Mouse (Mus musculus) MEL (cell line): Measurements from ENCODE around the gene Miip. TPM values are rescaled to one million over a fixed set of nuclear protein-coding genes. Genes with fewer than 3 reads are reported as not detected.
"Not testable (repeated sequence)": the region's sequence is repeated elsewhere in the genome, so short reads cannot be mapped to it uniquely, and the experiment has no call there.

ENCODE experiments used
- DNase-seq: peaks from one replicate; pipeline ENCODE4 v3.0.0; 2011; ENCODE audit warnings: low read depth, low spot score
- H3K27ac ChIP-seq: 2 replicates; pipeline ENCODE4 v1.5.1; 2012; ENCODE audit warnings: low read depth, mild to moderate bottlenecking, control low read depth, low read length, moderate library complexity; ENCODE audit not compliant: control insufficient read depth
- H3K27me3 ChIP-seq, 2 experiments: fragments of 150-350 bp in 1 of 2; sonication (generic) in 1 of 2; 2 replicates each; pipeline ENCODE4 v1.6.1; 2012; ENCODE audit warnings: low read length in 2 of 2, mild to moderate bottlenecking in 2 of 2, improper control_type of control experiment in 1 of 2, moderate library complexity in 1 of 2; ENCODE audit not compliant: insufficient read depth in 2 of 2, control insufficient read depth in 1 of 2
- H3K36me3 ChIP-seq, 2 experiments: 2 replicates each; pipeline ENCODE4 v1.6.1; 2012 to 2014; ENCODE audit warnings: low read length in 2 of 2, improper control_type of control experiment in 1 of 2, inconsistent platforms in 1 of 2, mild to moderate bottlenecking in 1 of 2; ENCODE audit not compliant: insufficient read depth in 2 of 2, control insufficient read depth in 1 of 2
- H3K4me1 ChIP-seq, 2 experiments: fragments of 150-350 bp in 1 of 2; sonication (generic) in 1 of 2; 2 replicates each; pipeline ENCODE4 v1.6.1; 2012; ENCODE audit warnings: low read length in 2 of 2, improper control_type of control experiment in 1 of 2, mild to moderate bottlenecking in 1 of 2; ENCODE audit not compliant: insufficient read depth in 2 of 2, control insufficient read depth in 1 of 2
- H3K4me3 ChIP-seq, 2 experiments: fragments of 150-350 bp in 1 of 2; sonication (generic) in 1 of 2; 2 replicates each; pipeline ENCODE4 v1.5.1; 2012; ENCODE audit warnings: low read depth in 2 of 2, low read length in 2 of 2, mild to moderate bottlenecking in 2 of 2, moderate library complexity in 2 of 2, control low read depth in 1 of 2, improper control_type of control experiment in 1 of 2; ENCODE audit not compliant: control insufficient read depth in 1 of 2, insufficient read depth in 1 of 2
- H3K79me2 ChIP-seq: 2 replicates; pipeline ENCODE4 v1.6.1; 2012; ENCODE audit warnings: mild to moderate bottlenecking, low read length, moderate library complexity; ENCODE audit not compliant: control insufficient read depth, poor library complexity, insufficient read depth
- H3K9ac ChIP-seq: 2 replicates; pipeline ENCODE4 v1.6.1; 2012; ENCODE audit warnings: low read depth, mild to moderate bottlenecking, control low read depth, low read length, moderate library complexity; ENCODE audit not compliant: control insufficient read depth, poor library complexity, severe bottlenecking
- H3K9me3 ChIP-seq: fragments of 150-350 bp; sonication (generic); replicated peaks from 2 replicates; pipeline ENCODE4 v1.6.1; 2012; ENCODE audit warnings: mild to moderate bottlenecking, low read length, improper control_type of control experiment, moderate library complexity; ENCODE audit not compliant: insufficient read depth
- CTCF ChIP-seq, 3 experiments: IDR thresholded peaks in 2 of 3; conservative IDR thresholded peaks in 1 of 3; 2 replicates each; pipeline ENCODE4 v1.5.1; 2011 to 2012; ENCODE audit warnings: low read length in 3 of 3, low read depth in 2 of 3, mild to moderate bottlenecking in 2 of 3, improper control_type of control experiment in 1 of 3, inconsistent platforms in 1 of 3, mixed read lengths in 1 of 3, moderate library complexity in 1 of 3; ENCODE audit not compliant: control insufficient read depth in 1 of 3, insufficient read depth in 1 of 3, poor library complexity in 1 of 3, severe bottlenecking in 1 of 3
- E2F4 ChIP-seq: IDR thresholded peaks from 2 replicates; pipeline ENCODE4 v1.6.1; 2011; ENCODE audit warnings: low read depth, low read length, improper control_type of control experiment, borderline replicate concordance
- ELF1 ChIP-seq: IDR thresholded peaks from 2 replicates; pipeline ENCODE4 v1.6.1; 2014; ENCODE audit warnings: low read depth, mild to moderate bottlenecking, inconsistent platforms, low read length, improper control_type of control experiment, moderate library complexity
- EP300 ChIP-seq, 2 experiments: IDR thresholded peaks; 2 replicates each; pipeline ENCODE4 v1.6.1; 2011; ENCODE audit warnings: improper control_type of control experiment in 2 of 2, low read length in 2 of 2, low read depth in 1 of 2, mild to moderate bottlenecking in 1 of 2
- GATA1 ChIP-seq: IDR thresholded peaks from 2 replicates; pipeline ENCODE4 v1.6.1; 2011; ENCODE audit warnings: low read depth, low read length, improper control_type of control experiment
- JUND ChIP-seq: IDR thresholded peaks from 2 replicates; pipeline ENCODE4 v1.6.1; 2011; ENCODE audit warnings: low read depth, mild to moderate bottlenecking, improper control_type of control experiment, low read length
- MAZ ChIP-seq: IDR thresholded peaks from 2 replicates; pipeline ENCODE4 v1.6.1; 2012; ENCODE audit warnings: low read depth, mild to moderate bottlenecking, inconsistent platforms, low read length, improper control_type of control experiment
- MYB ChIP-seq: IDR thresholded peaks from 2 replicates; pipeline ENCODE4 v1.6.1; 2011; ENCODE audit warnings: mild to moderate bottlenecking, low read depth, low read length, improper control_type of control experiment
- MYC ChIP-seq: IDR thresholded peaks from 2 replicates; pipeline ENCODE4 v1.6.1; 2011; ENCODE audit warnings: low read depth, mild to moderate bottlenecking, low read length, improper control_type of control experiment, moderate library complexity
- POLR2AphosphoS2 ChIP-seq: IDR thresholded peaks from 2 replicates; pipeline ENCODE4 v1.6.1; 2011; ENCODE audit warnings: low read length, improper control_type of control experiment
- POLR2AphosphoS5 ChIP-seq: IDR thresholded peaks from 2 replicates; pipeline ENCODE4 v1.6.1; 2012; ENCODE audit warnings: low read depth, borderline replicate concordance, mild to moderate bottlenecking, inconsistent platforms, low read length, moderate library complexity, mixed read lengths
- RAD21 ChIP-seq: IDR thresholded peaks from 2 replicates; pipeline ENCODE4 v1.6.1; 2011; ENCODE audit warnings: mild to moderate bottlenecking, low read depth, low read length, improper control_type of control experiment
- RCOR1 ChIP-seq: IDR thresholded peaks from 2 replicates; pipeline ENCODE4 v1.6.1; 2012; ENCODE audit warnings: low read depth, mild to moderate bottlenecking, inconsistent platforms, low read length, improper control_type of control experiment
- SIN3A ChIP-seq: IDR thresholded peaks from 2 replicates; pipeline ENCODE4 v1.6.1; 2012; ENCODE audit warnings: low read length, improper control_type of control experiment, inconsistent platforms
- SMC3 ChIP-seq: IDR thresholded peaks from 2 replicates; pipeline ENCODE4 v1.6.1; 2011; ENCODE audit warnings: low read depth, low read length, improper control_type of control experiment
- TBP ChIP-seq: IDR thresholded peaks from 2 replicates; pipeline ENCODE4 v1.8.0; 2011; ENCODE audit warnings: low read depth, low read length, improper control_type of control experiment
- ZC3H11A ChIP-seq: IDR thresholded peaks from 2 replicates; pipeline ENCODE4 v1.6.1; 2012; ENCODE audit warnings: low read depth, mild to moderate bottlenecking, inconsistent platforms, low read length, improper control_type of control experiment
- ZMIZ1 ChIP-seq: IDR thresholded peaks from 2 replicates; pipeline ENCODE4 v1.6.1; 2012; ENCODE audit warnings: low read depth, mild to moderate bottlenecking, inconsistent platforms, low read length, improper control_type of control experiment, moderate library complexity
- ZNF384 ChIP-seq: IDR thresholded peaks from 2 replicates; pipeline ENCODE4 v1.6.1; 2012; ENCODE audit warnings: low read depth, mild to moderate bottlenecking, inconsistent platforms, low read length, improper control_type of control experiment
- polyA plus RNA-seq, 2 experiments: library from polyadenylated mRNA; stranded (reverse) in 1 of 2; unstranded in 1 of 2; fragments of >175 nt in 1 of 2; fragments of >200 nt in 1 of 2; gene quantifications; 2 replicates each; pipeline versions ENCODE4 v1.2.1 to v1.2.4; 2012; ENCODE audit warnings: low replicate concordance in 2 of 2, low read depth in 1 of 2; ENCODE audit not compliant: insufficient read length in 2 of 2, insufficient read depth in 1 of 2, missing spikeins in 1 of 2
- total RNA-seq: library from RNA; depleted of rRNA; stranded (reverse); fragments of 300-350 nt; gene quantifications from 2 replicates; pipeline ENCODE4 v1.2.3, GENCODE M21; 2012

Miip gene
- total and polyA plus RNA-seq, 3 experiments = 19.0 to 31.4 TPM; not detected in 1

GRCm38 (mm10) chr4:147824389-147824788 is 44.2 kb downstream of the Miip start:
- no peaks in the 10 kb centered on the region for H3K9me3 ChIP-seq
- no peaks in the 10 kb centered on the region for H3K4me1 ChIP-seq
- DNase-seq = no peak
- H3K4me3 ChIP-seq = no peak overlapping the region
- H3K27ac ChIP-seq = no peak overlapping the region
- no peaks in the 10 kb centered on the region for H3K27me3 ChIP-seq
- TF ChIP-seq ELF1 (no peak), POLR2AphosphoS2 (no peak), MYB (no peak), TBP (no peak), ZC3H11A (no peak), EP300 (IDR thresholded peaks at IDR 0.05; ENCODE audit: low read depth in 1 of 2, low read length in 2 of 2) (no peak), E2F4 (no peak)
- TF ChIP-seq, all 39 proteins: peak for 0
- Histone ChIP-seq H3K79me2 (no peaks in the 10 kb centered on the region), H3K36me3 (peaks cover 0 to 14% of the 10 kb centered on the region in 2 experiments; a peak in 2 of 4 replicates), H3K9ac (no peak overlapping the region)

- not testable (repeated sequence) for H3K9me3 ChIP-seq, H3K36me3 ChIP-seq, H3K4me3 ChIP-seq, H3K27me3 ChIP-seq, H3K27ac ChIP-seq, DNase-seq, H3K79me2 ChIP-seq, H3K9ac ChIP-seq, H3K4me1 ChIP-seq
Observed at GRCm38 (mm10) chr4:147821414-147821813, 47.2 kb downstream of the Miip start.

- not testable (repeated sequence) for H3K4me3 ChIP-seq, H3K9ac ChIP-seq, H3K9me3 ChIP-seq, H3K27me3 ChIP-seq, DNase-seq, H3K79me2 ChIP-seq, H3K27ac ChIP-seq, H3K4me1 ChIP-seq, H3K36me3 ChIP-seq
Observed at GRCm38 (mm10) chr4:147819659-147820058, 49.0 kb downstream of the Miip start.

GRCm38 (mm10) chr4:147814592-147815167 is 53.9 kb downstream of the Miip start:
- no peaks in the 10 kb centered on the region for H3K27me3 ChIP-seq
- H3K4me1 ChIP-seq = no peaks in the 10 kb centered on the region
- H3K27ac ChIP-seq = no peak overlapping the region
- H3K36me3 ChIP-seq = no peaks in the 10 kb centered on the region
- H3K4me3 ChIP-seq = no peak overlapping the region
- TF ChIP-seq ZC3H11A (peak; percentile 45), CTCF (IDR thresholded peaks at IDR 0.05 in 2 of 3, conservative IDR thresholded peaks at IDR 0.05 in 1 of 3; ENCODE audit: control insufficient read depth in 1 of 3, insufficient read depth in 1 of 3, low read depth in 2 of 3, low read length in 3 of 3, poor library complexity in 1 of 3, severe bottlenecking in 1 of 3) (peak in 2 of 3 experiments; percentile 48 to 62; a peak in 4 of 6 replicates), ZNF384 (peak; percentile 89), MAZ (peak; percentile 27; the same call in 1 of the 2 replicates), SIN3A (peak; percentile 24; the same call in 1 of the 2 replicates), MYC (no peak), RAD21 (peak; percentile 55), TBP (peak; percentile 95), POLR2AphosphoS5 (no peak), SMC3 (peak; percentile 63), E2F4 (no peak), ZMIZ1 (no peak), RCOR1 (0 out of 2 replicates have a peak, but pooled peaks have one; percentile 27), JUND (peak; percentile 89), GATA1 (0 out of 2 replicates have a peak, but pooled peaks have one; percentile 24)
- TF ChIP-seq, all 39 proteins: peak for 11
- Histone ChIP-seq H3K9ac (no peak overlapping the region), H3K79me2 (no peaks in the 10 kb centered on the region), H3K9me3 (no peaks in the 10 kb centered on the region)
- peak; percentile 70 for DNase-seq
